Mouse (Mus musculus) gastrocnemius, adult 8-10 months (tissue): ENCODE measurements at regions not wholly inside any gene's neighbourhood (a gene's known extent, or its start where the extent isn't known, plus 50 kb on each side); places are given as distances from the start of the nearest gene placed in this dataset.

Experiments
- DNase-seq, 2 experiments: peaks; one replicate each; pipeline ENCODE4 v3.0.0; 2022; ENCODE audit warnings: low spot score in 2 of 2

DNA sequence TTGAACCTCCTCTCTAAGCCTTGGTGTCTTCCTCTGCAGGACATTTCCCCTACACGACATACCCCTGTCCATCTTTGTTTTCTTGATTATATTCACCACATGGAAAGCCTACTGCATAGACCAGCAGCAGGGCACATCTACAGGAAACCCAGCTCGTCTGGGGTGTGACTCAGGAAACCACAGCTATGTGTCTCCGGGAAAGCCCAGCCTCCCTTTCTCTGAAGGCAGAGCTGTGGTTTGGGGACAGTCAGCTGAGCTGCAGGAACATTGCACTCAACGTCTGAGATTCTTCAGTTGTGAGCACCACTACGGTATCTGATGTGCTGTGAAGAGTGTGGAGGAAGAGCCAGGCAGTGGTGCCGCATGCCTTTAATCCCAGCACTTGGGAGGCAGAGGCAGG is 286.9 kb downstream of the Foxo1 start:
- DNase-seq: no peak

DNA sequence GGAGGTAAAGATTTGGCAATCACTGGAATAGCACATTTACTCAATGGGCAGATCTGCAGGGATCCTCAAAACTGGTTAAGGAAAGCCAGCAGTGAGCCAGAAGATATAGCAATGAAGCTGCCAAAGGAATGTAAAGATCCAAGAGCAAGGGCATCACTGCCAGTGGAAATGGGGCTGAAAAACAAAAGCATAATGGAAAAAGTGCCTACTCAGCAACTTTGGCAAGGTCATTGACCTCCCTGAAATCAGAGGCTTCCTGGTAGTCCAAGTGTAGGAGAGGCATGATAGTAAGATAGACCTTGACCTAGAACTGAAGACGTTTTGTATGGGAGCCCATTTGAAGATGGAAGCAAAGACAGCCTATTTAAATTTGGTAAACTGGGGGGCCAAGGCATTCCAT is 286.4 kb downstream of the Foxo1 start:
- no peak for DNase-seq

DNA sequence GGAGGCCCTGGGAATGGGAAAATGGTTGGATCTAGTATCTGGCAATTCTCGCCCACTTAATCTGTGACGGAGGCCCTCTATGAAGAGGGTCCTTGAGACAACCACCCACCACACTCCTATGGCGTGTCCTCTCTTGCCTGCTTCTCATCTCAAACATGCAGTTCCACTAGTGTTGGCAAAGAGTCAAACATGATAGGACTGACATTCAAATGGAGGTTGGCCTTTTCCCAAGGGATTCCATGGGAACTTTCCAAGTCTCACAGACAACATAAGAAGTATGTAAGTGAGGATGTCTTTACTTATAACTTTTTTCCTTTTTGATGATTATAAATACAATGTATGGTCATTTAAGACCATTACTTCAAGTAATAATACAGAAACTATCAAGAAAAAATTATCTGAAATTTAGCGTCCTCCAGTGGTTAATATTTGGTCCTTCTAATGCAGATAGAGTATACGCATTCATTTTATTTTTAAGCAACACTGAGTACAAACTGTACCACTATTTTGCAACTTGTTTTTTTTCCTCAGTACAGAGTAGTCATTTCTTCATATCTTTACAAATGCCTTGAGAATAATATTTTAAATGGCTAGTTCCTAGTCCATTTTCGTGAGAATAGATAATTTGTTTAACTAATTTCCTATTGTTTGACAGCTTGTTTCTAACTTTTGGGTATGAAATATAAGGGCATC is 280.2 kb downstream of the Foxo1 start:
- no peak for DNase-seq

DNA sequence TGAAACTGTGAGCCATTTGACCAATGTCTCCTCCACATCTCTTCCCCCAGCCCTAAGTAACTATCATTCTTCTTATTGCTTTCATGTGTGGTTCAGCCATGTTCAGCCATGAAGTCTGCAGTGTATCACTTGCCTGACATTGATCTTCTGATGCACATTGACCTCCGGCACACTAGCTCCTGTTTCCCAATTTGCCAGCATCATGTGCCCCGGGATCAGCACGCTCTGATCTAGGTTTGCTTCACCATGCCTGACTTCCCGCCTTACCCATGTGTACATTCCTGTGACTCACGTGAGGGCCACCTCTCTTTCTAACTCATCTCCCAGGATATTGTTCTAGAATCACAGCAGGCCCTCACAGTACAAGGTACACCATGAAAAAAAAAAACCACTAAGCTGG is 277.9 kb downstream of the Foxo1 start:
- DNase-seq: no peak

DNA sequence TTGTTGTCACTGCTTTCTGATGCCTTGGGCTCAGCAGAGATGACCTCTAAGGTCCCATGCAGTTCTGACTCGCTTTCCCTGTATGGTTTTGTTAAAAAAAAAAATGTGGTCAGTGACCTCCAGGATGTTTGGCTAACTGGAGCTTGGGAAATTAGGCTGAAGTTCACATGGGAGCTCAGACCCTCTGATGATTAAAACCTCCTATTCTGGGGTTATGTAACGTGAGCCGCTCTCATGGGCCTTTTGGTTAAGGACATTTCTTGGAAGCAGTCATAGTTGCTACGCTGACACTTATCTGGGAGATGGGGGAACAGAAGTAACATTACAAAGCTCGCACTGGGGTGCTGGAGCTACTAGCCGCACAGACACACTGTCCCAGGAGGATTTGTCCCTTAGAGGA is 274.9 kb downstream of the Foxo1 start:
- DNase-seq: no peak

DNA sequence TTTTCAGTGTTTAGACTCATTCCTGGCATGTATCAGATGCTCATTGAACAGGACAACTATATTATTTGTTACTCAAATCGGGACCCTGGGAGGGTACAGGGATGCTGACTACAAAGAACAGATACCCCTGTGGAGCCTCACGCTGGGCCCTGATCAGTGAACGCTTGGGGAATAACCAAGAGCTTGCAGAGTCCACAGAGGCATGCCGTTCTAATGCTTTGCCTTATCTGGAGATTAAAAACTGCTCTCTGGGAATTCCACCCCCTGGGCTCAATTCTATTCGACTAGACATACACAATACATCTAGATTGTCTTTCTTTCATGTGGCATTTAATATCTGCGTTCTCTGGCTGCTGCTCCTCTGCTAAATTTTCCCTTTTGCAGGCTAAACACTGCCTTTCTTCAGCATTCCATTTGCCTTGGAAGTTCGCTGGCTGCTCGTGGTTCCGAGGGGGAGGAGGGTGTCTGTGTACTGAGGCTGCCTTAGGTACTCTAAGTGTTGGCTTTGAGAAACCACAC is 272.8 kb downstream of the Foxo1 start:
- DNase-seq: no peak

DNA sequence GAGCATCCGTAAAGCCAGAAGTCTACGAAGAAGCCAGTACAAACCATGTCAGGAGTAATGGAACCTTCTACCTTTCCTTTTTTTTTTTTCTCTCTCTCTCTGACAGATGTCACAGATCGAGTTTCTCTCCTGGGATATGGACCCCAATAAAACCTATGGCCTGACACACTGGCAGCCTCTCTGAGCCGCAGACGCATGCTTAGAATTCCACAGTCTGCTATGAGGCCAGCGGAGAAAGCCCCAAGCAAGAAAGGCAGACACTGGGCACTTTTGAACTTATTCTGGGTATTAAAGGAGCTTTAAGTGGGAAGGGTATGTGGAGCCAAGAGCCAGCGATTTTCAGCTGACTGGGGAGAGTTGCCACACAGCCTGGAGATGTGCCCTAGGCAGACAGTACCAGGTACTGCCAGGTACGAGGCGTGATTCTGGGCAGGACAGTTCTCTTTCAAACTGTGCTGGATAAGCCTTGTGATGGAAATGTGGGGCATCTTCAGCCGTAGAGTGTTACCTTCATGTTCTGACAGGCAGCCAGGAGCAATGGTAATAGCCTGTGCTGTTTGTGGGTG is 271.8 kb downstream of the Foxo1 start:
- no peak for DNase-seq

DNA sequence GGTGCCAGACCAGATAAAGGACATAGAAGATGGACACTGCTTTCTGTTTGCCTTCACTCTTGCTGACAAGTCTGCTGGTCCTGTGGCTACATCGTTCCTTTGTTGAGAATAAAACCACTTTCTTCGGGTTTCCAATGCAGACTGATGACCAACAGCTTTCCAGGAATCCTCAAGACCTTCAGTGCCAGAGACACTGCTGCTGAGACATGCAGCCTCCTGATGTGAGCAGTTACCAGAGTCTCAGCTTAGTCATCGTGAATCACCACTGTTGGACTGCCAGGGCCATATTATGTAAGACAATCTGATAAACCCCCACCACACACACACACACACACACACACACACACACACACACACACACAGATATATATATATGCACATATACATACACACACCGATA is 270.2 kb downstream of the Foxo1 start:
- DNase-seq: no peak

DNA sequence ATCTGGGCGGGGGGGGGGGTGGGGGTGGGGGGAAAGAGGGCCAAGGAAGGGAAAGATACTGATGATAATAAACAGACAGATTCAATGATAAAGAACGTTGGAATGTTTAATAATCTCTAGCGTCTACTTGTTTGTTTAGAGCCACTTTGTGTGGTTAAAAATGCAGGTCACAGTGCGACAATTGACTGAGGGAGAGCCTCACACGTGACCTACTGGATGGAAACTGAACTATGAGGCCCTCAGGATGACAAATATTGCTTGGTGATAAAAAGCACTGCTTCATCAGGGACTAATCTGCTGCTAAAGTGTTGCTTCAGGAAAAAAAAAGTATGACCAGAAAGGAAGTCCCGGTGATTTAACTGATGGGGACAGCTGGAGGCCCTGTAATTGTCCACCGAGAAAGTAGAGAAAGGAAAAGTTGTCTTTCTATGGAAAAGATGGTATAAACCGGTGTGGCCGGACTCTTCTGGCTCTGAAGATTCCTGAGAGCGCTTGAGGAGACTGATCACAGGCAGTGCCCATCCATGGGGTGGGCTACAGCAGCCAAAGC is 269.3 kb downstream of the Foxo1 start:
- no peak for DNase-seq

DNA sequence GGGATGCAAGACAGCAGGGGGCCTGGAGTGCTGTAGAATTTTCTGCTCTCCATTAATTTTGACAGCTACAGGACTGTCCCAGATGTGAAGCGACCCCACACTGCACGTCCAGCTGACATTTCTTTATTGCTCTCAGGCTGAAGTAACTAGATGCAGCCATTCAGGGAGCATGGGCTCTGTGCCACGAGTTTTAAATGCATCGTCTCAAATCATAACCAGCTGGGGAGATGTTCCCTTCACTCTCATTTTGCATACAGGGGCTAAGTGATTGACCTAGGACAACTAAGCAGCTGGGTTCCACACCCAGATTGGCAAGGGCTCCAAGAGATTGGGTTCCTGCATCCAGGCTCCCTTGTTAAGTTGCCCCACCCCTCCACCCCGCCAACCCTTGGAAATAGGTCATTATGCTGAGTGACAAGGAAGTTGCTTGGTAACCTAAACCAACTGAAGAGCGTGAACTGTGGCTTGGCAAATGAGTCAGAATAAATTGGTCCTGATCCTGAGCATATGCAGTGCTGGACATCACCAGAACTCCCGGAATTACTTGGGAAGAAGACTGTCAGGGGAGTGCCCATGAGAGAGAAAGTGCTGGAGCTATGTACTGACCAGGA is 267.4 kb downstream of the Foxo1 start:
- no peak for DNase-seq

DNA sequence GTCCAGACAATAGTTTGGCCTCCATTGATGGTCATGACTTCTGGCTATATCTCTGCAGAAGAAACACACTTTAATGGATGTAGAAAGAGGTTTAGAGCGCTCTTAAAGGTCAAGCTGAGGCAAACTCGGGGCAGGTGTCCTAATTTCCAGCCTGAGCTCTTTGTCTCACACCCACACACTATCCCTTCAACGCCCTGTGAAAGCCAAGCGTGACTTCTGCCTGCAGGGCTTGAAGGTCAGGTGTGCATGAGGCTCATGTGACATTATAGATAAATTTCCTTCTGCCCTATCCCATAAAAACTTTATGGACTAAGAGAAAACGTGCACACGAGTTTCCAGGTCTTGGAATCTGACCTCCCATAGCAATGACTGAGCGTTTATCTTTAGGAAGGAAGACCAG is 266.0 kb downstream of the Foxo1 start:
- DNase-seq: no peak

DNA sequence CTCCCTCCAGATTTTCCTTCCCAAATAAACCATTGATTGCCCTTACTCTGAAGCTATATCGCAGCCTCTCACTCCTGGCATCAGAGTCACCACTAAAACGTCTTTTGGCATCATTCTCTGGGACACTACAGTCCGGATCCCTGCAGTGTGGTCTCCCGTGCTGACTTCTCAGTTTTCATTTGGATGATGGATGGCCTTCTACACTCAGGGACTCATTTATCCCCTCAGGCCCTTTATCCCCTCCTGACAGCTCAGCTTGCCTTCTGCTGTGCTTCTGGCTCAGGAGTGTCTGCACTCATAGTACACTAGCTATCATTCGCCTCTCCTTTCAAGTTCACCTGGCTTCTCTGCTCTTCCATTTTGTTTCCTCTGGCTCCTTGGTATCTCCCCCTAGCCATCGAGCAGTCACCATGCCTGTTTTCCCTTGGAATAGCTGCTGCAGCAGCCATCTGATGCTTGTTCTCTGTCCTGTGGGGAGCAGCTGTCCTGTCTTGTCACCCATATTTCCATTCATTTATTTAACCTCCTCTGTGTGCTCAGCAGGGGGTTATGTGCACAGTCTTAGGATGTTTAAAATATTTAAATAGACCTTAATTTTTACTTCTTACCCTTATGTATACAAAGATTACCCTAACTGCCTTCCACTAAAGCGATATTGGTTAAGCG is 263.7 kb downstream of the Foxo1 start:
- DNase-seq: no peak

DNA sequence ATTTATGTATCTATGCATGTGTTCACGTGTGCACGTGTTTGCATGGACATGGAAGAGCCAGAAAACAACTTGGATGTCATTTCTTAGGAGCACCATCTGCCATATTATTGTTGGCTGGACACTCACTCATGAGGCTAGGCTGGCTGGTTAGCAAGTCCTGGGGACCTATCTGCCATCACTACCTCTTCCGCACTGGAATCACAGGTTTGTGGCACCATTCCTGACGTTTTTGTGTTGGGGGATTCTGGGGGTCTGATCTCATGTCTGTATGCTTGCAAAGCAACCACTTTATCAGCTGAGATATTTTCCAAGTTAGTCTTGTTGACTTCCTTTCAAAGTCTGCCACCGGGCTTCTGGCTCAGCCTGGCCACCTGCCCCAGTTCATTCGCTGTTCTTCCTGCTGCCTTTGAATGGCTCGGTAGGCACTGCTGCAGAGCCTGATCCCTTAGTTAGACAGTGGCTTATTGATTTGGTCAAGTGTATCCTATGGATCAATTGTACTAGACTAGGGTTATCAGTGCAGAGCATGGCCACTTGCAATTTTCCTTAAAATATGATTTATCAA is 262.4 kb downstream of the Foxo1 start:
- no peak for DNase-seq

DNA sequence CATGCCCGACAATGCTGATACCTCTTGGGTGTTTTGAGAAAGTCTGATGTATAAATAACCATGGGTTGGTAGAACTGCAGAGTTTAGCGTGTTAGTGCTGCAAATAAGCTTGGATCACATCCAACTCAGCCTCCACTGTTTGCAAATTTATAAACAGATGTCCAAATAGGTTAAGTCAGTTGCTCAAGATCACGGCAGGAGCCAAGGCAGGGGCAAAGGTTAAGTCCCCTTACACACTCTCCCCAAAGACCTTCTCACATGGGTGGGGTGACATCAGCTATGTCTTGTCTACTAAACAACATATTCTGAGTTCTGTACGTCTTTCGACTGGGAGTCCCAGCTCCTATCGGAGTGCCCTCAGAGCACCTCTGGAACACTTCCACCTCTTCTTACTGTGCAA is 261.0 kb downstream of the Foxo1 start:
- no peak for DNase-seq

DNA sequence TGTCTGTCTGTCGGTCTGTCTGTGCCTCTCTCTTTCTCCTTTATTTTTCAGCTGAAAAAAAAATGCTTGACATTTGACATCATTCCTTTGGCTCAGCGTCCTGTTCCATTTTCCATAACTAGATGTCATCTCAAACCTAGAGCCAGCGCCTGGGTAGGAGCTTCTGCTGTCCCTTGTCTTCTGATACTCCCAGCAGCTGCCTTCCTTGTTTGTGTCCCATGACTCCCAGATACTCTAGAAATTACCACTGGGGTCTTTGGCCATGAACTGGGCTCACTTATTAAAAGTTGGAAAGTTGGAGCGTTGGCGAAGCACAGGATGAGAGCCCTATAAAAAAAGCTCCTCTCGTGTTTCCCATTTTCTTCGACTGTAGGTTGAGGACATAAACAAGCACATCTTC is 260.4 kb downstream of the Foxo1 start:
- no peak for DNase-seq

DNA sequence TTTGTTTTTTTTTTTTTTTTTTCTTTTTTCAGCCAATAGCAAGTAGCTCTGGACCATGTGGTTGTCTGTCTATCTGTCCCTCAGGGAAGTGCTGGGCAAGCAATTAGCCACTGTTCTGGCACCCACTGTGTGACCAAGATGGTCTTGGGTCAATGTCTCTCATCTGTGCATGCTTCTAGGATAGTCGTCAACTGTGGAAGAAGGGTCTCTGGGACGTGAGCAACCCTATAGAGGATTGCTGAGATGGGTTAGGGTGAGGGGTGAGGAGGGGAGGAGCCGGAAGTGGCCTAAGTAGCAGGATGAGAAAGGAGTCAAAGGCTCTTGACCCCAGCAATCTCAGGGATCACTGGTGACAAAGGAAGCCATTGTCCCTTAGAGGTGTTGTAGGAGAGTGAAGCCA is 259.6 kb downstream of the Foxo1 start:
- no peak for DNase-seq

DNA sequence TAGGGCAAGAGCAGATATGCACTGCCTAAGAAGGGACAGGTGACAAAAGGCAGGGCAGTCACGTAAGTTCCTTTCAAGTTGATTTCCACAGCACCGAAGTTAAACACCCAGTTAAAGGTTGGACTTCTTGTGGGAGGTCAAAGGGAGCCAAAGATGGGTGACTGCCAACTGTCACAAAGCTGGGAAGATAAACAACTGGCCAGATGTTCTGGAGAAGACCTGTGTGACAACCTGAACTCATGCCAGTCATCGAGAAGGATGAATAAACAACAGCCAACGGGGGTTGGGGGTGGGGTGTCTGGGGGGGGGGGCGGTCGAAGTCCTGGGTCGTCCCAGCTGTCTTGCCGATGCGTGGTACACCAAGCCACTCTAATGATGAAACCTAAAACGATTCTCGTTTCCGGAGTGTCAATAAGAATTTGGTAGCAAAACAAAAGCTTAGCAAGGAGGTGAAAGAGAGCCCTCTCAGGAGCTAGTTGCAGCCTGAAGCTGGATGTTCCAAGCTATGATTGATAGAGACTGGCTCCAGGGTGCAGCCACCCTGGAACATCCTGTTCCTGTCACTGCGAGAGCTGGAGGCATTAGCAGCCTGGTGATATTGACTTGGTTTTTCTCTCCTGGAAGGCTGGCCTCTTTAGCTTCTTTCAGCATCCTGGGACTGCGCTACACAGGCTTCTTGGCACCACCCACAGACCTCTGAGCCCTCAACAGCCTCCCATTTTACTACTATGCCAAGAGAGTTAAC is 259.0 kb downstream of the Foxo1 start:
- no peak for DNase-seq

DNA sequence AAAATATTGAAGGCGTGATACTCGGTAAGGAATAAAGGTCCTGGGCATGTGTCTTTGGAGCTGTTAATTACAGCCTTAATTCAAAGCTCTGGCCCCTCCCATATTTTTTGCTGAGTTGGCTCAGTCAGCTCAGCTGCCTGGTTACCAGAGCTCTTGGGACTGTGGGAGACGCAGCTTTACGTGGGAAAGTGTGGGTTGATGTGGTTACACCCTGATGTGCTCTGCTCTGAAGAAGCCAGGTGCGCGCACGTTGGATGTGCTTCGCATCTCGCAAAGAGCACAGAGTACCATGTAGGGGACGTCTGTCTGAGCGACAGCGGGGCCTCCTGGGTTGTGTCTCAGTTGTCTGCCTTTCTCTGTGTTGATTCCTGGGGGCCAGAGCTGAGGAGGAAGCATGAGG is 254.8 kb downstream of the Foxo1 start:
- no peak for DNase-seq

DNA sequence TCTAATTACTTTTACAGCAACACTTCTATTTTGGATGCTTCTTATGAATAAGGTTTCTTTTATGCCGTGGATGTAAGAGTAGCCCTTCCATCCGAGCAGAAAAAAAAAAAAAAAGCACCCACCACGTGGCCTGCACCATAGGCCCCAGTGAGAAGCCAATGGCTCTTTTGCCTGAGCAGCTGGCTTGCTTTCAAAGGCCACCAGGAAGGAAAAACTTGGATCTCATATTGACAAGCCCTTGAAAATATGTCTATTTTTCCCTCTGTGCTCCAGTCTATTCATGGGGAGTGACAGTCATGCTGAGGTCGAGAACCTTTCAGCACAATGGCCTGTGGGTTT is 252.4 kb downstream of the Foxo1 start:
- DNase-seq: no peak

DNA sequence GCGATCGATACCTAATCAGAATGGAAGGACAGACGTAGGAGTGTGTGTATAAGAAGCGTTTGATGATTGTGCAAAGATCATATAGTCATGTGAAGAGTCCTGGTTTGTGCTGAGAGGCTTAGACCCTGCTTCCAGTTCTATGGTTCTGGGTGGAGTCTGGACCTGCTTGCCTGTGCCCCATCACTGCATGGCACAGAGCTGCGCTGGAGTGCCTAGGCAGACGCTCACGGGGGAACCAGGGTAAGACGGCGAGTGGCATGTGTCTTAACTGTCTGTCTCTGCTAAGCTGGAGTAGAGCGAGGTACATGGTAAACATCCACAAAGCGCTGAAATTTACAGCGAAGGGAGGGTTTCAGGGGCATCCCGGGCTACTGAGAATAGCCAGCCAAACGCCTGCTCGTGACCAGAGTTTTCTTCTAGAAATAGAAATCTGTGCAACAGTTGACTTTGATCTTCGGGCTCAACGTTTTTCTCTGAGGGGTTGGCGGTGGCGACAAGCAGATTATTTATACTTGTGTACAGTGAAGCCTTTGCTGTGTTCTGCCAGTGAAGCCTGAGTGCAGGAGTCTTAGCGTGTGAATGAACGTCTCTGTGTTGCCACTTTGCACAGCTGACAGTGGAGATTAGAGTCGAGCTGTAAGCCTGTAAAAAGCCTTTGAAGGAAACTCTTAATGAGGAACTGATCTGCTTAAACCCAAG is 251.9 kb downstream of the Foxo1 start:
- no peak for DNase-seq

DNA sequence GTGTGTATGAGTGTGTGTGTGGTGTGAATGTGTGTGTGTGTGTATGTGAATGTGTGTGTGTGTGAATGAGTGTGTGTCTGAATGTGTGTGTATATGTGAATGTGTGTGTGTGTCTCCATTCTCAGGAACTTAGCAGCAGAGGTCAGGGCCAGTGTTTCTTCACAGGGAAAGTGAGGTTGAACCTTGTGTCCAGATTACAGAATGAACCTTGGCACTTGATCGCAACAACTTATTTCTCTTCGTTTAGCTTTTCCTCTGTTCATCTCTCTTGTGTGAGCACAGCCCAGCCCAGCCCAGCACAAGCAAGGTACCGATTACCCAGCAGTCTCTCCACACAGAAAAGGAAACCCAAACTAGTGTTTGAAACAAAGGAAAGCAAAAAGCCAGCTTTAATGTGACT is 249.7 kb downstream of the Foxo1 start:
- no peak for DNase-seq
